In genomic region chr11:69766872-69767624, GRCm38 (mm10) we compare ENCODE assay signal across 1 mouse cellular context.
TF ChIP-seq lines count a peak whose summit lies in the region.

No protein-coding gene starts in this region.

TF ChIP-seq in CH12.LX, 34 proteins besides CTCF, POLR2A, EP300 and RAD21:
- TF ChIP-seq JUND (conservative IDR thresholded peaks at IDR 0.05; ENCODE audit: low read depth, low read length), result no peak
- no peak for TF ChIP-seq NELFE (IDR thresholded peaks at IDR 0.05; ENCODE audit: low read depth, low read length)
- no peak for TF ChIP-seq ELF1 (IDR thresholded peaks at IDR 0.05; ENCODE audit: low read depth, low read length)
- TF ChIP-seq JUN (IDR thresholded peaks at IDR 0.05; ENCODE audit: insufficient read depth, low read depth, low read length), result no peak
- no peak for TF ChIP-seq MYC (IDR thresholded peaks at IDR 0.05; ENCODE audit: low read depth, low read length)
- TF ChIP-seq KAT2A (IDR thresholded peaks at IDR 0.05; ENCODE audit: insufficient replicate concordance, low read length), result no peak
- no peak for TF ChIP-seq ETS1 (conservative IDR thresholded peaks at IDR 0.05; ENCODE audit: low read depth, low read length)
- TF ChIP-seq IRF4 (IDR thresholded peaks at IDR 0.05; ENCODE audit: low read depth, low read length), result no peak
- TF ChIP-seq MEF2A (IDR thresholded peaks at IDR 0.05; ENCODE audit: borderline replicate concordance, low read depth, low read length), result no peak
- no peak for TF ChIP-seq ZC3H11A (IDR thresholded peaks at IDR 0.05; ENCODE audit: low read depth, low read length)
- TF ChIP-seq ZNF384 (IDR thresholded peaks at IDR 0.05; ENCODE audit: low read depth, low read length), result no peak
- no peak for TF ChIP-seq ZMIZ1 (IDR thresholded peaks at IDR 0.05; ENCODE audit: low read depth, low read length)
- no peak for TF ChIP-seq MAZ (IDR thresholded peaks at IDR 0.05; ENCODE audit: low read depth, low read length)
- no peak for TF ChIP-seq MXI1 (IDR thresholded peaks at IDR 0.05; ENCODE audit: low read depth, low read length)
- TF ChIP-seq E2F4 (IDR thresholded peaks at IDR 0.05; ENCODE audit: insufficient replicate concordance, low read depth, low read length), result no peak
- TF ChIP-seq USF2 (conservative IDR thresholded peaks at IDR 0.05; ENCODE audit: low read depth, low read length), result no peak
- no peak for TF ChIP-seq POLR2AphosphoS2 (IDR thresholded peaks at IDR 0.05; ENCODE audit: low read depth, low read length)
- no peak for TF ChIP-seq GABPA (IDR thresholded peaks at IDR 0.05; ENCODE audit: insufficient replicate concordance, low read depth, low read length)
- no peak for TF ChIP-seq MAX (IDR thresholded peaks at IDR 0.05; ENCODE audit: low read length)
